ENCODE assay signal across 8 mouse cellular contexts in genomic region chr5:122267899-122268298, GRCm38 (mm10). TPM values are rescaled to one million over a fixed set of nuclear protein-coding genes. Genes with fewer than 3 reads are reported as not detected.
DNase-seq lines count a peak whose midpoint lies in the region; ATAC-seq lines count a peak whose summit lies in the region.

No protein-coding gene starts in this region.

- no peaks in the 10 kb centered on the region for H3K9me3 ChIP-seq in kidney, embryonic 16.5 days (ENCODE audit: low read length)

- peak; percentile 86 for DNase-seq in kidney, adult 18-20 months
- DNase-seq in MN1 (ENCODE audit: low spot score): peak; percentile 60
- DNase-seq in cerebellum, adult 9-10 months: peak; percentile 86
- DNase-seq in heart, postnatal 36 days: peak; percentile 81 to 89
- DNase-seq in left cerebral cortex, postnatal 36 days (ENCODE audit: low spot score in 2 of 2): peak; percentile 42 to 62
- peak; percentile 41 for DNase-seq in retina, adult 2 months (ENCODE audit: low read depth, low spot score)
- peak; percentile 40 for DNase-seq in urinary bladder, adult 2 months (ENCODE audit: low spot score)

- H3K27me3 ChIP-seq in kidney, embryonic 16.5 days (ENCODE audit: insufficient read depth, low read length): no peaks in the 10 kb centered on the region

- H3K4me1 ChIP-seq in kidney, embryonic 16.5 days (ENCODE audit: insufficient read depth, low read length): peaks cover 14% of the 10 kb centered on the region

- H3K4me3 ChIP-seq in kidney, embryonic 16.5 days (ENCODE audit: low read length): no peak overlapping the region

- WGBS in kidney, embryonic 16.5 days: 28% methylated on average over 5 of the region's 5 CpGs

- H3K36me3 ChIP-seq in kidney, embryonic 16.5 days (ENCODE audit: insufficient read depth, low read length): no peaks in the 10 kb centered on the region

- H3K9ac ChIP-seq in kidney, embryonic 16.5 days (replicated peaks; ENCODE audit: low read length): no peak overlapping the region

- no peak overlapping the region for H3K27ac ChIP-seq in kidney, embryonic 16.5 days (ENCODE audit: low read length)

- ATAC-seq in kidney, embryonic 16.5 days (ENCODE audit: low FRiP score, low TSS enrichment): no peak

- no peak overlapping the region for H3K4me2 ChIP-seq in kidney, embryonic 16.5 days (replicated peaks; ENCODE audit: low read depth, low read length)

- intact Hi-C loops in heart, postnatal 36 days (cut with DNase I): loop anchor here (1.0 to 5.0 kb wide), 4 partner anchors 15 to 124 kb away; partner anchors contain the start of gene Arpc3
- intact Hi-C loops in left cerebral cortex, postnatal 36 days (cut with DNase I): loop anchor here (1.0 kb wide), 2 partner anchors 76 to 139 kb away; no protein-coding TSS in a partner anchor

RNA-seq across cellular contexts. Expression of gene Tctn1, which starts 3.6 kb away (rescaled TPM):
- polyA plus RNA-seq in kidney, embryonic 16.5 days (2015; fragmentation: Nextera tagmentation; extraction: Ambion mirVana): 7.9 and 8.0 TPM in 2 replicates
- total RNA-seq in heart, postnatal 36 days (2021): 1 to 10 TPM; 4.3 to 4.6 TPM
- total RNA-seq in left cerebral cortex, postnatal 36 days (2021): 10 to 100 TPM; 12.2 to 14.5 TPM
- 15.6 and 17.7 TPM in 2 replicates for polyA plus RNA-seq in urinary bladder, adult 2 months (2012; rRNA removed)

RNA-seq across cellular contexts. Expression of gene Pptc7, which starts 16.3 kb away (rescaled TPM):
- 8.6 TPM in 2 replicates for polyA plus RNA-seq in kidney, embryonic 16.5 days (2015; fragmentation: Nextera tagmentation; extraction: Ambion mirVana)
- total RNA-seq in heart, postnatal 36 days (2021): 10 to 100 TPM; 89.5 to 98.4 TPM
- total RNA-seq in left cerebral cortex, postnatal 36 days (2021): 10 to 100 TPM; 39.1 to 42.7 TPM
- polyA plus RNA-seq in urinary bladder, adult 2 months (2012; rRNA removed): 22.6 and 25.2 TPM in 2 replicates
